Mouse (Mus musculus): Measurements from ENCODE around the gene Ncam1.
A peak's percentile ranks its signal among the peaks of the same experiment; 100 is the strongest.

Ncam1 gene

DNA sequence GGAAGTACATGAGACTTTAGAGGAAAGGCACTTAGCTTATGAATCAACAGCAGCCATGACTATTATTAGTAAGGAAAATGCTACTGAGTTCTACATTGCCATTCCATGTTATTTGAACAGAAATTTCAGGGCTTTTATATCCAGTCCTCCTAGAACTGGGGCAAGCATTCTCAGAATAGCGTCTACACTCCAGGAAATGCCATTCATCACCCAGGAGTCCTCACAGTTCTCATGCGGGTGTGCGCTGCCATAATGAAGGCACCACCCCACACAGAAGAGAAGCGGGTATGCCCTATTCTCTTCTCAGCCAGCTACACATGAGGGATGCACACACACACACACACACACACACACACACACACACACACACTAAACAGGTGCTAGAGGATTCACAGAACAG lies 43.5 kb downstream of the Ncam1 start:
- no peak for DNase-seq (ENCODE audit: low read depth, low spot score)

DNA sequence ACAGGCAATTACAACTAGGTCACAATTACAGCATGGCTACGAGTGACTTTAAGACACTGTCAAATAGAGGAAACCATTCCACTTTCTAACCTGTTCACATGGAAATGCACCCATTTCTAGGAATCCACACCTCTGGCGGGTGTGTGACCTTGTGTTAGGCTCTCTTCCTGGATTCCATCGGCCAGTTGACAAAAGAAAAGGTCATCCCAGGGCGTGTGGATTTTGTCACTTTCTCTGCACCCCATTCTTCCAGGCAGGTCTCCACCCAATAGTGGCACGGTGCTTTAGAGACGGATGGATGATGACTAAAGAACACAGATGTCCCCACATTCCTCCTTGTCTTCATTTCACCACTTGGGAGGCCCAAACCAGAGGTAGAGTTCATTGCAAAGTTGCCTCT lies 47.3 kb downstream of the Ncam1 start:
- no peak for DNase-seq (ENCODE audit: low read depth, low spot score)

DNA sequence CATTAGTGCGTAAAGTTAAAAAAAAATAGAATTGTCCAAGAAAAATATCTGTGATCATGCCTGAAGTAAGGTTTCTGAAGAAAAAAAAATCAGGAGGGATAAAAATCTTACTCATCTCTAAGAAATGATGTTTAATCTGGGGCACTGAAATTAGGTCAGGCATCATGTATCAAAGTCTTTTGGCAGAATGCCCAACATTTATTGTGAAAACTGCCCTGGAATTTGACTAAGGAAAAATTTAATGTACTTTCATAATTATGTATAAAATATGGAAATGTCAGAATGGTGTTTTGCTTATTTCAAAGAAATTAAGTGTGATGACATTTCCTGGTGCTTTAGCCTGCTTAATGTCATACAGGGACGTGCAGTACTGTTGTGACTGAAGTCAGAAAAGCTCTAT lies 52.5 kb downstream of the Ncam1 start:
- no peak for DNase-seq (ENCODE audit: low read depth, low spot score)

DNA sequence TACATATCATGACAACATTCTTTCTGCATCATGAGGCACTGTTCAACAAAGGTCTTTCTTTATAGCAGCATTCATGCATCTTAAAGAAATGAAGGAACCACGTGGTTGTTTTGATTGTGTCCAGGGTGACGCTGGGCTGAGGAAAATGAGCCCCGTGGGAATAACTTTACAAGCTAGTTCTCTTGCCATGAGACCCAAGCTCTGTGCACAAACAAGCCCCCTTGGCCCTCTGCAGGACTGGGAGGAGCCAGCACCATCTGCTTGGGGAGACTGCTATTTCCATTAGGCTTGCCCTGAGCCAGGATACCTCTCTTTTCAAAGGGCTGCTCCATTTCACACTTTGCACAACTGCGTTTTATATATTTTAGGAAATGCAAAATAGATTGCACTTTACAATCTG lies 53.0 kb downstream of the Ncam1 start:
- DNase-seq (ENCODE audit: low read depth, low spot score): peak; percentile 68

DNA sequence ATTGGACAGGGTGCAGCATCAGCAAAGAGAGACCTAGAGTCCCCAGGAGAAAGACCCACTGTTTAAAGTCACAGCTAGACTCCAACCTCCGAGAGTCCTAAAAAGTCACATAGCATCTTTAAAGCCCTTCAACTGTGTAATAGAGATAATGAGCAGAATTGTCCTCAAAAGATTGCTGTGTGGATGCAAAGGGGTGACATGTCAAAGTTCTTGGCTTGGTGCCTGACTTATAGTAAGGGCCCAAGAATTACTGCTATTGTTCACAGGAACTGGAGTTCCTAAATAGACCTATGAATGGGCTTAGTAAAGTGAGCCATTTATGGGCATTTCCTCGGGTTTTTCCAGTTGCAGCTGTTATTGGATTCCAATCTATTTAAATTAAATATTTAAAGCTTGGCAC lies 54.4 kb downstream of the Ncam1 start:
- no peak for DNase-seq (ENCODE audit: low read depth, low spot score)

DNA sequence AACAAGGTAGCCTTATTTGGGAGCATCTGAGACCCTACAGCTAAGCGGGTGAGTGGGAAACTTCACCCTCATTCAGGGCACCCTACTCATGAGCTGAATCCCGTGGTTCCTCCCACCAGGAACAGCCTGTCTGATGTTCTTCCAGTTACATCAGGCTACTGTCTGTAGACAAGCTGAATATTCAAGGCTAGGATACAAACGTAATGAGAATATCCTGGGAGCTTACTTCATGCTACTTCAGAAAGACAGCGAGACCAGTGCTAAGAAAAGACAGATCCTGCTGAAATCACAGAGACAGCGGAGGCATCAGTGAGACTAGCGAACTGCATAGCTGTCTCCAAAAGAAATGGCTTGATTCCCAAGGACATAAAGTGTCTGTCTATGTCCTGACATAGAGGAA lies 58.8 kb downstream of the Ncam1 start:
- DNase-seq (ENCODE audit: low read depth, low spot score): no peak

DNA sequence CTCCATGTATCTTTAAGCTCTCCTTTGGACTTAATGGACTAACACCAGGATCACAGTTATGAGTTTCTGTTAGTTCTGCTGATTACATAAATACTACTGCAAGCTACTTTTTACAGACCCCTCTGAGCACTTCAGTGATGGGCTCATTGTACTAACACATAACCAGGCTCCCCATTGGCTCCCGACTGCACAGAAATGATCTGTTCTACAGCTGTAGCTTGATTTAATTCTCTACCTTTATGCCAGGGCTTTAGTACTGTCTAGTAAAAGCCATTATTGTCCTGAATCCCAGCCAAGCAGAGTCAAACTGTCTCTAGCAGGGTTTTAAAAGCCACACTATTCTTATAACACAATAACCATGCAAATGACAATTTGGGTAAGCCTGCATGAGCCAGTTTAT lies 60.2 kb downstream of the Ncam1 start:
- DNase-seq (ENCODE audit: low read depth, low spot score): no peak

DNA sequence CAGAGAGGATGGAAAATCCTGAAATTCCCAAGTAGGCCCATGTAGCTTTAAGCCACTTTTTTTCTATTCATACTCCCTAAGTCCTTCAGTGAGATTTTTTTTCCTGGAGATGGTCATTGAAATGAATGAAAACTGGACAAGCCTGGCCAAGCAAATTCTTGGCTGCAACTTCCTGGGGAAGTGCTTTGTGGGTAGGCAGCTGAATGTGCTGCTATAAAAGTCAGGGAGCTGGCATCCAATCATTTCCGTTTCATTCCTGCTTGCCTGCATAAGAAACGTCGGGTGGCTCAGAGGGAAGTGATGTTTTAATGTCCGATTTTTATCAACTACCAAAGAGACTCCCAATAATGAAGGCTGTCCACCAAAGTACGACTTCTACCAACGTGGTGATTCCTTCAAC lies 61.6 kb downstream of the Ncam1 start:
- no peak for DNase-seq (ENCODE audit: low read depth, low spot score)

DNA sequence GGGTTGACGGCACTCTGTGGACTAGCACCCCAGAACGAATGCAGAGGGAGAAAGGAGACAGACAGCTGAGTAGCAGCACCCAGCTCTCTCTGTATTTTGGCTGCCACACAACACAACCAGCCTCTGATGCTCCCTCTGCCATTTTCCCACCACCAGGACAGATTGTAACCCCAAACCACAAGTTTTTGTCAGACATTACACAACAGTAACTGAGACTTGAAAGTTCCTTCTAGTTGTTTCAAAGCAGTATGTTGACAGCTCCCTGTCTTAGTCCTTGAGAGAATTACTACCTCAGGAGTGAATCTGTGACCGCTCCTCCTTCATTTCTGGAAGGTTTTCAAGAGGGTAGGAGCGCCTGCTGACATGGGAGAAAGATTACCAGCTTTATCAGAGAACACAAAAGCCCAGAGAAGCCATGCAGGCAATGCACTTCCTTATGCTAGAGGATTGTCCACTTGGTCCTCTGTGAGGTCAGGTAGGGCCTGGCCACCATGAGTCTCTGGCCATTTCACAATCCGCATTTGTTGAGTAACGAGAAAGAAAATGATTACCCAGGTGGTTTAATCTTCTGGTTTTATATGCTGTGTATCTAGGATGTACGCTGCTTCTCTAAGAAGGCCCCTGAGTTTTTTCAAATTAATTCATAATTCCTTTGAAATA lies 64.2 kb downstream of the Ncam1 start:
- DNase-seq (ENCODE audit: low read depth, low spot score): no peak

DNA sequence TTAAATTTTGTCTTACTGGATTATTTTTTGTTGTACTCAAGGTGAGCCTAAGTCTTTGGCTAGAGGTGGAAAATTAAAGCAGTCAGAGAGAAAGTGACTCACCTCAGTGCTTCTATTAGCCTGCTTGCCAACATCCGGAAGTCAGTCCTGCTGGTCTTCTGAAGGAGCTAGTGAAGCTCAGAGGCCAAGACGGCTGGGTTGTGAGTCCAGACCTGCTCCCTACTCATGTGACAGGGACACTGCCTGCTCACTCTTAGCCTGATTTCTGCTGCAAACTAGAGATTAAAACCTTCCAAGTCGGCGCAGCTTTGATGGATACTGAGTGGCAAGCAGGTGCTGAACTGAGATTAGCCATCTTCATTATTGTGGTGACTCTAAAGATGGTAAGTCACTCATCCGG lies 65.0 kb downstream of the Ncam1 start:
- DNase-seq (ENCODE audit: low read depth, low spot score): no peak

DNA sequence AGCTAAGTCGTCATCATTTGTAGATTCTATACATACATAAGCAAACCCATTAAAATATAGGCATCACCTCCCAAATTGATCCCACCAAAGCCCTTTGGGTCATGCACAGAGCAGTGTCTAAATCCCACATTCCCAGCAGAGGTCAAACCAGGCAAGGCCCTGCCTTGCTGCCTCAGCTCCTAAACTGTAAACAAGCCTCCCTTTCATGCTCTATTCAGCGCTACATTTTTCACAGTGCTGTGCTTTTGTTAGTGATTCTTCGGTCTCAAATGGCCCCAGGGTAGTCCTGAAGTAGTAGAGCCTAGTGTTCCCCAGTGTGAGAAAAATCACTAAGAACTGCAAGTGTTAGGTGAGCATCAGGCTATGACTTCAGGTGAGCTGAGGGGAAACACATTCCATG lies 69.2 kb downstream of the Ncam1 start:
- no peak for DNase-seq (ENCODE audit: low read depth, low spot score)

DNA sequence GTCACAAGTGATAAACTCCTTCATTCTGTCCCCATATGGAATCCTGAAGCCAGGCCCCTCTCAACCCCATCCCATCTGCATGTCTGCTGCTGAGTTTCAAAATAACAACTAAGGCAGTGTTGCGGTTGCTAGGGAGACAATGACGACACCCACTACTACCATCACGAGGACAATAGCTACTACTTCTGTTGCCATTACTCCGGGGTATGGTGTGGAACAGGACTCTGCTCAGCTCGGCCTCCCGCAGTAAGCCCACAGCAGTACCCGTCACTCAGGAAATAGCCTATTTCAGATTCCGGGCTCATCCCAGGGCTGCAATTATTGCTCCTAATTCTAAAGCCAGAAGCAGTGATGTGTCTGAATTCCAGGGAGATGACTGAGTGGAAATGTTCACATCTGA lies 70.5 kb downstream of the Ncam1 start:
- no peak for DNase-seq (ENCODE audit: low read depth, low spot score)

DNA sequence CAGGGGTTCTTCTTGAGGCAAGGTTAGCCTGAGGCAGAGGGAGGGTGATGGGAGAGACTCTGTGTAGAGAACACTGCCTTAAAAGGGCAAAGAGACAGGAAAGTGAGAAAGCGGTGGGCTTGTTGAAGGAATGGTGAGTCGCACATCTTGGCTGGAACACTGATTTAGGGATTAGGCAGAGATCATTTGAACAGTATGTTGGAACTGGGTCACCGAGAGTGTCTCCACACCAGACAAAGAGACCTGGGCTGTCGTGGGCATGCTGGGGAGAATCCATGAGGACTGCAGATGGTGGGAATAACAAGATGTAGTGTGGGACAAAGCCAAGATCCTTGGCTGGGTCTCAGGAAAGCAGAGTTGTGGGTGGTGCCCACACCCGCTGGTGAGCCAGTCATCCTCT lies 76.0 kb downstream of the Ncam1 start:
- no peak for DNase-seq (ENCODE audit: low read depth, low spot score)

DNA sequence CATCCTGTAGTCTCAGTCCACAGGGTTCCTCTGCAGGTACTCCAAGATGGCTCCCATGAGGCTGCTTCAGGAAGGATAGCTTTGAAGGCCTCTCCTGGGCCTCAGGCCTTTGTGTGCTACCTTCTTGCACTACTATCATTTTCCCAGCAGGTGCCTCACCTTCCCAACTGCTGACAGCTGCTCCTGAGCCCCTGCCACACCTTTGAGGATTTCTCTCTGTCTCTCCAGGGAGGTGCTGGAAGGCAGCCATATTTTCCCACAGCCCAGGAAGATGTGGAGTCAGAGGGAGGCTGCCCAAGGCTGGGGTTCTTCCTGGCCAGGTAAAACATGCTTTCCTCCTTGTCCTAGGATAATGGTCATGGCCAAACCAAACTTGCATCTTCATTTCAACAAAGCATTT lies 83.6 kb downstream of the Ncam1 start:
- no peak for DNase-seq (ENCODE audit: low read depth, low spot score)

DNA sequence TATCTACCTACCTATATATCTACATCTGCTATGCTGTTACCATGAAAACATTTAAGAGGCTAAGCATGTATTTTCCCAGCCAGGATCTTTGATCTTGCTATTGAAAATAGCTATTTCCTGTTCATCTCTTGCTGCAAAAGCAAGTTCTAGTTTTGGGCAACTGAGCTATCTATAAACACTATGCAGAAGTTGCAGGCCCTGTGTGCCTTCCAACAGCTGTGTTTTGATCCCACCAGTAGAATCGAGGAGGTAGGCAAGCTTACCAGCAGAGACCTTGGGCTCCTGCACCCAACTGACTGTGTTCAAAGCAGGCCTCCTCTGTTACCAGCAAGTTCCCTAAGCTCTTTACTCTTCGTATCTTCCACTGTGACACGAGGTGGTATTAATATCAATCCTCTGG lies 84.6 kb downstream of the Ncam1 start:
- no peak for DNase-seq (ENCODE audit: low read depth, low spot score)

DNA sequence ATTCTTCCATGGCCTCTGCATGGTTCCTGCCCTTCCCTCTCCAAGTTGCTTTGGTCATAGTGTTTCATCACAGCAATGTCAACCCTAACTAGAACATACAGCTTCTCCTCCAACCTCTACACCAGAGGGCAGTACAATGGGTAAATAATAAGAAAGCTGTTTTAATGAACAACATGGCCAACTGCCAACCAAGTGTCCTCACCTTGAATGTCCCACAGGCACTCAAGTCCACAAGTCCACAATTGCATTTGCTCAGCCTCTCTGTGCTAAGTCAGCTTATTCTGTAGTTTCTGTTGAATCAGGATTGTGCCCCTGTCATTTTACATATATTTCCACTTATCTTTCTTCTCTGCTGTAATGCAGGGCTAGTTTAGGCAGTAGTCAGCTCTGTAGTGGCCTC lies 91.1 kb downstream of the Ncam1 start:
- DNase-seq (ENCODE audit: low read depth, low spot score): no peak

DNA sequence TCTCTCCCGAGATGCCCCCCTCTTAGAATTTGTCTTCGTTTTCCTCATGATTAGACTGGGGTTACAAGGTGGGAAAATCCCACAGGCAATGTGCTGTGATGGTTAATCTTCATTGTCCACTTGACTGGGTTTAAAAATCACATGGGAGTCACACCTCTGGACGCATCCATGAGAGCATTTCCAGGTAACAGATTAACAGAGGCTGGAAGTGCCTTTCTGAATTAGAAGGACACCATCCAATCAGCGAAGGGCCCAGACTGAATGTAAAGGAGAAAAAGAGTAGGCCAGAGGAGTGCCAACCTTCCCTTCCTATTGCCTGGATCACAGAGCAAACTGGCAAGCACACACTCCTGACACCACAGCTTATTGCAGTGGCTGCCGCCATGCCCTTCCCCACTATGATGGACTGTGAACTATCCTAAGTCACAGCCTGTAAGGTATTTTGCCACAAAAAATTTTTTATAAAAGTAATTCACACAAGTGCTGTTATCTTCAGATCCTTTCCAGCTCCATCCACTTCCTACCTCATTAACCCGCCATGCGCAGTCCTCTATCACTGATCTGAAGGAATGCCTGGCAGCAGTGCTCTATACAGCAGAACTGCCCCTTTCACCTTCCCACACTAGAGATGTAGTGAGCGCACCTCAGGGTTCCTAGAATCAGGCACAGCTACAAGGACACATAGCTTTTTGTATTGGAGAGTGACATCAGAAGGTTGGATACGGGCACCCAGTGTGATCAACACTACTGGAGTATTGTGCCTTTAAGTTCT lies 94.3 kb downstream of the Ncam1 start:
- DNase-seq (ENCODE audit: low read depth, low spot score): no peak

DNA sequence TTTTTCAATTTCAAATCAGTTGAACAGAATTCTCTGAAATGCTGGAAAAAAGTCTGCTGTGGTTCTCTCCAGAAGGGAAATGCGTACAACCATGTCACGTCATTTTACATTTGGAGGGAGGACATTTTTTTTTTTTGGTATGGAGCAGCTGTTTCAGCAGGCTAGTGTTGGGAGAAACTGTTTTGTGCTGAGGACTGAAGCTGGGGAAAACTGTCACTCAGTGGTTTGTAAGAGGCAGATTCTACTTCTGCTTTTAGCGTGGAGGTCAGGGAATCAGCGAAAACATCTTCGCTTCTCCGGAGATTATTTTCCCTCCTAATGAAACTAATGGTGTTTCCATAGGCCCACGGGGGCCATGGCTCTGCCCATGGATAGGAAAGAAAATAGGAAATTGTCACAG lies 103.4 kb downstream of the Ncam1 start:
- no peak for DNase-seq (ENCODE audit: low read depth, low spot score)

DNA sequence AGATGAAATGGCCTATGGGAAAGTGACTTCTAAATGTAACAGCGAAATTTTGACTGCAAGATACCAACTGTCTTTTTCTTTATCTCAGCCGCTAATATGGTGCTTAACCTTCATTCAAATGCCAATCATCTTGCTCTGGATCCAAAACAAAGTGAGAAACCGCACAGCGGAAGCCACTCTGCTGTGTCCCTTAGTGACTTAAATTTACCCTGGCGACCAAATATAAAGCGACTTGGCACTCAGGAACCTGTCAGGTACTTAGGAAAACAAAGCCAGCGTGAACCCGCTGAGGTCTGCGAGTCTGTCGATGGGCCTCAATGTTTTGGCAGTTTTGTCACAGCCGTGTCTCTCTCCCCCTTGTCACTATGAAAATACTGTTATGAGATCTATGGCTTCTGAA lies 105.9 kb downstream of the Ncam1 start:
- DNase-seq (ENCODE audit: low read depth, low spot score): no peak

DNA sequence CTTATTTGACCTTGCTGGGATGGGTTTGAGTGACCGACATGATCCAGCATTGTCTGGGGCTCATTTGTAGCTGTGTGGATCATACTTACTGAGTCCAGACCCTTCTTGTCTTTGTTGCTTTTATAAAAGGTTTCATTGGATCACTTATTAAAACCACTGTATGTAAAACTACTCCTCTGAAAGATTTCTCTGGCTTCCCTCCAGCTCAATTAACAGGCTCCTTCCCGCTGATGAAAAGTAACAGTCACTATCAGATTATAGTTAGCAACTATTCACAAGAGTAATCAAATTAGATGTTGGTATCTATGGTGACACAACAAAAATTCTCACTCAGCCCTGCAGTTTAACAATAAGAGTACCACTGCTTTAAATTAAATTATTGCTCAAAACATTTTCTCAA lies 107.4 kb downstream of the Ncam1 start:
- DNase-seq (ENCODE audit: low read depth, low spot score): no peak

DNA sequence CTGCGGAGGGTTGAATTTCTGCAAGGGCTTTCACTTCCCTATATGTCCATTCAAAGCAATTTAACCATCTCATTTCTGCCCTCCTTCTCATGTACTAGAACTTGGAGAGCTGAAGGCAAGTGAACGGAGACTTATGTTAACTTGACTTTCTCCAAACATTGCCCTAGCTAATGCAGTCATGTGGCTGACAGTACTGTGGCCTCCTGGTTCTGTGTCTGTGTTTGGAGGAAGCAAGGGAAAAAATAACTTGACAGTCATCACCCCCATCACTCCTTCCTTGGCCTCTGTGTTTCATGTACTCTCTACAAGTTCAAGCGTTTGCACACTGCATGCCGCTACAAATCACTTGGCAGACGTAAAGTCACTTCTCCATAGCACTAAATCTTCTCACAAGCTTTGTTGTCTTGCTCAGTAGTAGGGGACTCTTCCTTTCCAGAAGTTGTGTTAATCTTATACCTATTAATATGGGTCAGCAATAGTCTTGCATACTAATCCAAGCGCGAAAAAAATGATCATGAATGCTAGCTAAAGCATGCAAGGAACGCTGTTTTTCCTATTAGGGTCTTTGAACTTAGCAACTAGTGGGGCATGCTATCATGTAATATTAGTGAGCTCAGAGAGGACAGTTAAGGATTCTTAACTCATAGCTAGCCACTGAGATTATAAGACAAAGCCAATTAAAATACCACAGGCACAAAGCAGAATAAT lies 115.0 kb downstream of the Ncam1 start:
- DNase-seq (ENCODE audit: low read depth, low spot score): no peak

DNA sequence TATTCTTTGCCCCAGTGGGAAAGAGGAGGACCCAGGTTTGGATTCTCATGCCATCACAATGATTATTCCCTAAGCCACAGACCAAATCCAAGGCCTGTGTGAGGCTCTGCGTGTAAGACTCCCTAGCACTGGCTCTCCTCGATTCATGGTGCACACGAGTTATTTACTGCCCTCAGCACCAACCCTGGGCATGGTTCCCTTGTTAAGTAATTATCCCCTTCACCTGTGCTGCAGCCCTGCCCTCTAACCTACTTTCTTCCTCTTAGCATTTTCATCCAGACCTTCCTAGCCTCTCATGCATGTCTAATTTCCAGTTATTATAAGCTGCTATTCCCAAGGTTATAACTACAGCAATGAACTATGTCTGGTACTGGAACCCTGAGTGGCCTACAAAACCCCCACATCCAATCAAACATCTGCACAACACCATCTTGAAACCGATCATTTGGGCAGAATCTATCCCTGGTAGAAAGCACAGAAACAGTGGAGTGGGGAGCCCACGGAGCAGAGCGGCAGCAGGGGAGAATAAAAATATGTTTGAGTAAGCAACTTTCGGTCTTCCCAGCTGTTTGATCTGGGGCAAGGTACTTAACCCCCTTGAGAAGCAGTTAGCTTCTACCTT lies 116.8 kb downstream of the Ncam1 start:
- DNase-seq (ENCODE audit: low read depth, low spot score): no peak

DNA sequence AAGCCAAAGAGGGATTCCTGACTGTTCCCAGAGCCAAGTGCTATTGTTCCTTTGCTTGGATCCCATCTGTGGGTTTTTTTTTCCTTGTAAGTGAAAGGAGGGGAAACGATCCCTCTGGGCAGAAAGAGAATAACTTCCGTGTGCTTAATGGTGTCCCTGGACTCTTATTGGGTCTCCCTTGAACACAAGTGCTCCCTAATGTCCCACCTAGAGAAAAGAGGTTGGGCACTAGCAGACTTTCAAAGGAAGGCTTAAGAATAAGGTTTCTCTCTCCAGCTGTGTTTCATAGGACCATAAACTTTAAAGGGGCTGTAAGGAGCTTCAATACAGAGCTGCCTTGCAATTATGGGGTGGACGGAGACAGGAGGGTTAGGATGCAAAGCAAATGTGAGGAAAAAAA lies 119.5 kb downstream of the Ncam1 start:
- DNase-seq (ENCODE audit: low read depth, low spot score): peak; percentile 59

Data from forelimb bud, embryonic 11.5 days (tissue).